Mouse (Mus musculus) large intestine, adult 2 months (tissue): ENCODE measurements around the gene Gm10031. TPM values are rescaled to one million over a fixed set of nuclear protein-coding genes. Genes with fewer than 3 reads are reported as not detected.
A peak's percentile ranks its signal among the peaks of the same experiment; 100 is the strongest.

ENCODE experiments used
- DNase-seq: peaks from one replicate; pipeline ENCODE4 v3.0.0-alpha.2; 2012; ENCODE audit warnings: low read depth, low spot score
- WGBS: fragments of 180-500 bp; shearing (Covaris S2); methylation state at CpG from one replicate; pipeline ENCODE4 v1.1.7; 2018; 5-methylcytosine and 5-hydroxymethylcytosine counted together
- polyA plus RNA-seq: library from polyadenylated mRNA; depleted of rRNA; stranded (reverse); fragments of >200 nt; gene quantifications from 2 replicates; pipeline ENCODE4 v1.2.3, GENCODE M21; 2012; rRNA removed

Gm10031 gene
- polyA plus RNA-seq, 1 experiment, result 12.6 TPM

GRCm38 (mm10) chr1:156538382-156538781 is 14.6 kb downstream of the Gm10031 start:
- 65% methylated on average over 3 of the region's 3 CpGs for WGBS
- no peak for DNase-seq

GRCm38 (mm10) chr1:156539787-156540560 is 16.2 kb downstream of the Gm10031 start:
- no peak for DNase-seq
- WGBS, result 47% methylated on average over 4 of the region's 4 CpGs

GRCm38 (mm10) chr1:156543999-156544398 is 20.2 kb downstream of the Gm10031 start:
- WGBS, result 23% methylated on average over 12 of the region's 12 CpGs
- no peak for DNase-seq

DNA sequence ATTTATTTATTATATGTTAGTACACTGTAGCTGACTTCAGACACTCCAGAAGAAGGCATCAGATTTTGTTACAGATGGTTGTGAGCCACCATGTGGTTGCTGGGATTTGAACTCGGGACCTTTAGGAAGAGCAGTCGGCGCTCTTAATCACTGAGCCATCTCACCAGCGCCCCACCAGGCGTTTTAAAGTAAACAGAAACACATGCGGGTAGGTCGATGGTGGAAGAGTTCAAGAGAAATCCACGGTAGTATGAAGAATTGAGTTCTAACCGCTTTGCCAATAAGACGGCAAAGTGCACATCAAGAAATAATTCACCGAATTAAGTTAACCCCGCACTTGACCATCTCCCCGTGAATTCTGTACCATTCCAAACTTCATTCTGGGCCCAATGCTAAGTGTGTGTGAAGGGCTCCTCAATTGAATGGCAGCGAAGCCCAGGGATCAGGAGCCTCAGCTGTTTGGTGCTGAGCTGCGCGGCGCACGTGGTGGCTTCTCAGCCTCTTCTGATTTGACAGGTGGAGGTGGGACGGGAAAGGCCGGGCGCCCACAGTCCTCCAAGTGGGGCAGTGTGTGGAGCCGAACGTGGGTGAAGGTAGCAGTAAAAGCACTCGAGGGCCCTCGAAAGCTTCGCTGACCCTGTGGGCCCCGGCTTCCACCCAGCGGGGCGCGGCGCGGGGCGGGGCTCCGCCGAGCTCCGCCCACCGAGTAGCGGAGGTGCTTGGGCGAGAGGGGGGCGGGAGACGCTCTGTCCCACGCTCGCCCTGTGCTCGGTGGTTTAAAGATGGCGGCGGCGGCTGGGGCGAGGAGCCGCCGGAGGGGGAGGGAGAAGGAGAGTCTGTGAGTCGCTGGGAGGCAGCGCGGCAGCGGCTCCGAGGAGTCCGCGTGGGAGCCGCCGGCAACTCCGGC is 34.5 kb downstream of the Gm10031 start, which contains the start of gene Abl2:
Gene Abl2 (plus strand): TSS at position 763 of the 907 bp plus-strand sequence.
- peak; percentile 52 for DNase-seq
- 10% methylated on average over 59 of the region's 60 CpGs for WGBS

- WGBS, result under 1% methylated on average over 62 of the region's 66 CpGs
- DNase-seq, result no peak
Measured at GRCm38 (mm10) chr1:156558950-156559640, 35.3 kb downstream of the Gm10031 start.

- no peak for DNase-seq
- WGBS, result 11% methylated on average over 8 of the region's 8 CpGs
Measured at GRCm38 (mm10) chr1:156559641-156560020, 35.8 kb downstream of the Gm10031 start.

GRCm38 (mm10) chr1:156560500-156560899 is 36.7 kb downstream of the Gm10031 start:
- DNase-seq, result no peak
- WGBS, result 90% methylated on average over 9 of the region's 9 CpGs

DNA sequence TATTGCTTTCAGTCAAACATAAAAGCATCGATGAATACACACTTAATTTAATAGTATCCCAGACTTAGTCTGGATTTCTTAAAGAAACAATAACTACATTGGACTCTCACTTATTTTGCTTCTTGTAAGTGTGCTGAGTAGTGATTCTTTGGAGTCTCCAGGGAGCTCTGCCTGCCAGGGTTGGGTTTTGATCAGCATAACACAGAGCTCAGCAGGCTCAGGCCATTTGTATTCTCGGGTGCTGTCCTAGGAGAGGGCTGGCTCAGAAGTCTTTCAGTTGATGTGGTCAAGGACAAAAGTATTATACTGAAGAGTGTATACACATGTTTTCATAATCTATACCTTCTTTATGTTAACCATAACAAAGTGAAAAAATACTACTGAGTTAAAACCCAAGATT is 41.5 kb downstream of the Gm10031 start:
- WGBS, result 80% methylated on average over 2 of the region's 2 CpGs
- DNase-seq, result no peak

DNA sequence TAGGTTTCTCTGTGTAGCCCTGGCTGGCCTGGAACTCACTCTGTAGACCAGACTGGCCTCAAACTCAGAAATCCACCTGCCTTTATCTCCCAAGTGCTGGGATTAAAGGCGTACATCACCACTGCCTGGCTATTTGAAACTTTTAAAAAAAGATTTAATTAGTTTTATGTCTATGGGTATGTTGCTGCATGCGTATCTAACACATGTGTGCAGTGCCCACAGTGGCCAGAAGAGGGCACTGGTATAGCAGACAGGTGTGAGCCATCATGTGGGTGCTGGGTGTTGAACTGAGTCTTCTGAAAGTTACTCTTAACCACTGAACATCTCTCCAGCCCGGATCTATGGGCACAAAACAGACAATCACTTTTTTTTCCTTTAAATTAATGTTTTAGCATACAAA is 42.3 kb downstream of the Gm10031 start:
- WGBS, result 95% methylated on average over 3 of the region's 3 CpGs

GRCm38 (mm10) chr1:156569615-156570014 is 45.8 kb downstream of the Gm10031 start:
- no peak for DNase-seq
- 78% methylated on average over 4 of the region's 4 CpGs for WGBS

More for the DNA sequence above, 42.3 kb downstream of the Gm10031 start:
- DNase-seq, result no peak

DNA sequence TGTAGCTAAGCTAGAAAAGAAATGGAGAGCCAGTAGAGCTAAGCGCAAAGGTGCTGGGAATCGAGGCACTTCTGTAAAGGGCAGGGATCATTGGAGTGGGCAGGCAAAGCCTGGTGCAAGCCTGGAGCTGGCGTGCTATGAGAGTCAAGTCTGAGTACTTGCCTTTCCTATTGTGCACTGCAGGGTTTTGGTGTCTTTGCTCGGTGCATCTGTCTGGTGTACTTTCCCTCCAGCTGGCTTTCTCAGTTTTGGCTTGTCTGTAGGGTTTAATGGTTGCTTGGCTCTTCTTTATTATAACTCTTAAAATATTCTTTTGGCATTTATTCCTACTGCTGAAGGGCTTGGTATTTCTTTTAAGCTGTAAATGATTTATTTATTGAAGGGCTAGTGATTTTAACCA is 49.1 kb downstream of the Gm10031 start:
- no peak for DNase-seq
- 75% methylated on average over 4 of the region's 4 CpGs for WGBS

Other genes with a start within 250 kb of the Gm10031 start
- not detected in 2 replicates for gene Tdrd5, start 220.3 kb upstream of the Gm10031 start, polyA plus RNA-seq
- gene Nphs2, start 213.3 kb upstream of the Gm10031 start, polyA plus RNA-seq, result 0.02 TPM in 1 of 2 replicates, not detected in the other
- 20.2 and 36.3 TPM in 2 replicates for gene Gm2000, start 158.0 kb upstream of the Gm10031 start, polyA plus RNA-seq
- not detected in 2 replicates for gene Axdnd1, start 102.9 kb upstream of the Gm10031 start, polyA plus RNA-seq
- 10.4 and 16.4 TPM in 2 replicates for gene Soat1, start 49.7 kb upstream of the Gm10031 start, polyA plus RNA-seq
- gene Abl2, start 34.8 kb downstream of the Gm10031 start, polyA plus RNA-seq, result 1.9 and 2.4 TPM in 2 replicates
- gene Tor3a, start 150.3 kb downstream of the Gm10031 start, polyA plus RNA-seq, result 21.1 and 26.2 TPM in 2 replicates
- 30.1 and 36.4 TPM in 2 replicates for gene Fam20b, start 195.1 kb downstream of the Gm10031 start, polyA plus RNA-seq